Mouse (Mus musculus) lung, postnatal 0 days (tissue): ENCODE data around the gene U2surp.

ENCODE experiments used
- CTCF ChIP-seq: IDR thresholded peaks from 2 replicates; pipeline ENCODE4 v1.5.1; 2016; ENCODE audit warnings: antibody characterized with exemption, mild to moderate bottlenecking
- EP300 ChIP-seq: IDR thresholded peaks from 2 replicates; pipeline ENCODE4 v1.6.1; 2016; ENCODE audit warnings: antibody characterized with exemption, mild to moderate bottlenecking, control low read depth

DNA sequence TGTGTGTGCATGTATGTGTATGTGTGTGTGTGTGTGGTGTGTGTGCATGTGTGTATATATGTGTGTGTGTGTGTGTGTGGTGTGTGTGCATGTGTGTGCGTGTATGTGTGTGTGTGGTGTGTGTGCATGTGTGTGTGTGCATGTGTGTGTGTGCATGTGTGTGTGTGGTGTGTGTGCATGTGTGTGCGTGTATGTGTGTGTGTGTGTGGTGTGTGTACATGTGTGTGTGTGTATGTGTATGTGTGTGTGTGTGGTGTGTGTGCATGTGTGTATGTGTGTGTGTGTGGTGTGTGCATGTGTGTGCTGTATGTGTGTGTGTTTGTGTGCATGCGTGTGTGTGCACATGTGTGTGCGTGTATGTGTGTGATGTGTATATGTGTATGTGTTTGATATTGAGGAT, 32.8 kb upstream of the U2surp start:
- TF ChIP-seq CTCF (no peak), EP300 (no peak)
